Mouse (Mus musculus): ENCODE measurements around the gene H2-T22.

GRCm38 (mm10) chr17:36021309-36021708, 21.2 kb downstream of the H2-T22 start:
- TF ChIP-seq CTCF (IDR thresholded peaks at IDR 0.05; ENCODE audit: control insufficient read depth, insufficient read depth, insufficient replicate concordance, low read depth, low read length): no peak
- no peak for TF ChIP-seq POLR2A (IDR thresholded peaks at IDR 0.05; ENCODE audit: control insufficient read depth, low read depth, low read length)
